Mouse (Mus musculus): Measurements from ENCODE around the gene Psmd9. TPM values are rescaled to one million over a fixed set of nuclear protein-coding genes. Genes with fewer than 3 reads are reported as not detected.

Gene Psmd9
- 50.2 and 52.0 TPM in 2 replicates for polyA plus RNA-seq (2015; fragmentation: Nextera tagmentation; extraction: Ambion mirVana)

DNA sequence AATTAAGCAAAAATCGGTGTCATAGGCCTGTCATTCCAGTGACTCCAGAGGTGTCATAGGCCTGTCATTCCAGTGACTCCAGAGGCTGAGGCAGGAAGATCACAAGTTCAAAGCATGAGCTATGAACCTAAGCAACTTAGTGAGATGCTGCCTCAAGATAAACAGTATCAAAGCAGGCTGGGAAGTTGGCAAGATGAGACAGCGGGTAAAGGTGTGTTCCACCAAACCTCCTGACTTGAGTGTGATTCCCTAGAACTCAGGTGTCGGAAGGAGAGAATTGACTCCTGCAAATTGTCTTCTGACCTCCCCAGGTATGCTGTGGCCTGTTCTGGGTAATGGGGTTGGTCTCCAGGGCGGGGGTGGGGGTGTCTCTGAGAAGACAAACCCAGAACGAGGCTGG lies at the start of gene Psmd9:
Gene Psmd9 (plus strand): TSS at position 130 of the 400 bp plus-strand sequence.

DNA sequence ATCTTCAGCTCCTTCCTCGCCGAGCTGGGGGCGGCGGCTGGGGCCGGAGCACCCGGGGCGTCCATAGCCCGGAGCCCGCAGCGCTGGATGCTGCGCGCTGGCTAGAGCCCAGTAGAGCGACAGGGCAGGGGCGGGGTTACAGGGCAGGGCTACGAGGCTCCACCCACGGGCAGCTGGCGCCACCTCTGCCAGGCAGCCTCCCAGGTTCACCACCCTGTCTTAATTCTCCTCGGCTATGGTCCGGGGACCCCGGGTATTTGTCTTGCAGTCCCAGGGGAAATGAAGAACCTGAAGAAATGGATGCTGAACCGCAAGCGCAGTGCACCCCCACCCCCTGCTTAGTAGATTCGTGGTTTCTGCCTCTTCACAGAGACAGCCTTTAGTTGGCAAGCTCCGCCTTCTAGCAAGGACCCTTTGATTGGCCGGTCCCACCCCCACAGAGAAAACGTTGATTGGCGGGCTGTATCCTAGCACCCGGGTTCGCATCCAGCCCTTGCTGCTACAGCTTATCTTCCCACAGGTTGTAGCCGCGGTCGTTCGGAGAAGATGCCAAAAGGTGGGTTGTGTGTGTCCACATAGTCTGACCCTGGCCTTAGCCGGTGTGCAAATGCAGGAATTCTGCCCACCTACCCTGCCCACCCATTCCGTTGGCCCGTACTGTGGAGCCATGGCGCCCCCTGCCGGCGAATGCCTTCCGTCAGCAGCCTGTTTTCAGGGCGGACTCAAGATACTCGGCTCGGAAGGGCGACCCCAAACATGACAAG lies 36.7 kb upstream of the Psmd9 start, which contains the start of gene Rhof:
Gene Rhof (minus strand): TSS at position 385 of the 764 bp plus-strand sequence.

DNA sequence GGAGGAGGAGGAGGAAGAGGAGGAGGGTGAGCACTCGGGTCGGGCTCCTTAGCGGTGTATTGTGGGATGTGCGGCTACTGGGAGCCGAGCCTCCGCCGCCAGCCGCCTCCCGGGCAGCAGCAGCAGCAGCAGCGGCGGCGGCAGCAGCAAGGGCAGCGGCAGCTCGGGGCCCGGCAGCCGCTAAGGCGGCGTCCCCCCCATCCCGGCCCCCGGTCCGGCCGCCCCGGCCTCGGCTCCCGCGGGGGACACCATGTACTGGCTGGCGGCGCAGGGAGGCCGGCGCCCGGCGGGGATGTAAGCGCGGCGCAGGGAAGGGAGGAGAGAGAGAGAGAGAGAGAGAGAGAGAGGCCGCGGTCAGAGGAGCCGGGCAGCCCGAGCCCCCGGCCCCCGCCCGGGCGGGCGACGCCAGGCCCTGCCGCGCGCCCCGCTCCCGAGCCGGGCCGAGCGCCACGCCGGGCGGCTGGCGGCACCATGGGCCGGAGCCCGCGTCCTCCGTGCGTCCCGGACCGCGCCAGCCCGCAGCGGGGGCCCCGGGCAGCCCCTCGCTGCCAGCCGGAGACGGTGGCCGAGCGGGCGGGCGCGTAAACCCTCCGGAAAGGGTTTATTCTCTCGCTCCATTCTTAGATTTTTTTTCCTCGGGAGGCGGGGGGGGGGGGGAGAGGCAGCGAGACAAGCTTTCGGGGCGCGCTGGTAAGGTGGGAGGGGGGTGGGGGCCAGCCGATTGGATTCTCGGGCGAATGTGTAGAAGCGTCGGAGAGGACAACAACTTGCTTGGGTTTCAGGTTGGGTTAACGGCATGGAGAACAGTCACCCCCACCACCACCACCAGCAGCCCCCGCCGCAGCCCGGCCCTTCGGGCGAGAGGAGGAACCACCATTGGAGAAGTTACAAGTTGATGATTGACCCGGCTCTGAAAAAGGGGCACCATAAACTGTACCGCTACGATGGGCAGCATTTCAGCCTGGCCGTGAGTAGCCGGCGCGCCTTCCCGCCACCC lies 26.8 kb upstream of the Psmd9 start, which contains the start of gene Setd1b:
Gene Setd1b (plus strand): TSS at position 33 of the 997 bp plus-strand sequence.

DNA sequence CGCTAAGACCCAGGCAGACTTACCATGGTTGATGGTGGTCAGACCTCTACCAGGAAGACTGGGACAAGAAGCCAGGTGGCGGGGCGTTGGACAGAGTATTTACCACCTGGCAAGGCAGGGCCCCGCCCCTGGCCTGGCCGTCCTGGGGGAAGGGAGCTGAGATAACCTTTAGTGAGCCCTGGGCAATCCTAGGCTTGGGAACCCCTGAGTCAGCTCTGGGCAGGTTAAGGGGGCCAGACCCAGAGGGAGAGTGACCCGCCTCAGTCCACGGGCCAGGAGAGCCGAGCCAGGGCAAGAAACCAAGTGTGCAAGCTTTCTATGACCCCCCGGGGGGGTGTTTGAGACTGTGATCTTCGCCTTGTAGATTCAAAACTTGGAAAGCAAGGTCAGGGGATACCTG lies 13.4 kb downstream of the Psmd9 start, which contains the start of gene Hpd:
Gene Hpd (minus strand): TSS at position 77 of the 400 bp plus-strand sequence.

DNA sequence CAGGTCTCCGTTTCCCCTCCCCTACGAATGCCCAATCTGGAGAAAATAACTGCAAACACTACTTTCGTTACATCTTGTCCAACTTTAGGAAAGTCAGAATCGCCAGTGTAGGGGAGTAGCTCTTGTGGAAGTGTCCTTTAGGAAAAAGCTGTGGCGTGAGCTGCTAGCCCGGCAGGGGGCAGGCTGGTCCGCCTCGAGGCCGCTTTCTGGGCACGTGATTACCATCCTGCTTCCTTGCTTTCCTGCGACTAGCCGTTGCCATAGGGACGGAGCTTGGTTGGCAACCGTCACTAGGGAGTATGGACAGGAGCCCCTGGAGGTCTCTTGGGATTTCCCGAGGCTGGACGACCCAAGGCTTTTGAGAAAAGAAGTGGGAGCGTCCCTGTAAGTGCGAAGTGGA lies 82.6 kb downstream of the Psmd9 start, which contains the start of gene Wdr66:
Gene Wdr66 (plus strand): TSS at position 269 of the 400 bp plus-strand sequence.

Other genes starting within 250 kb of the Psmd9 start
- 15.1 and 16.0 TPM in 2 replicates for gene Kdm2b, start 179.6 kb upstream of the Psmd9 start, polyA plus RNA-seq (2015; fragmentation: Nextera tagmentation; extraction: Ambion mirVana)
- gene Orai1, start 154.3 kb upstream of the Psmd9 start, polyA plus RNA-seq (2015; fragmentation: Nextera tagmentation; extraction: Ambion mirVana) = 22.4 and 23.5 TPM in 2 replicates
- not detected in 2 replicates for gene Morn3, start 122.4 kb upstream of the Psmd9 start, polyA plus RNA-seq (2015; fragmentation: Nextera tagmentation; extraction: Ambion mirVana)
- gene Tmem120b, start 101.0 kb upstream of the Psmd9 start, polyA plus RNA-seq (2015; fragmentation: Nextera tagmentation; extraction: Ambion mirVana) = 10.6 and 11.9 TPM in 2 replicates
- gene Rhof, start 36.7 kb upstream of the Psmd9 start, polyA plus RNA-seq (2015; fragmentation: Nextera tagmentation; extraction: Ambion mirVana) = 0.91 and 1.3 TPM in 2 replicates
- gene Setd1b, start 27.2 kb upstream of the Psmd9 start, polyA plus RNA-seq (2015; fragmentation: Nextera tagmentation; extraction: Ambion mirVana) = 4.1 and 4.7 TPM in 2 replicates
- 0.15 and 0.37 TPM in 2 replicates for gene Hpd, start 13.3 kb downstream of the Psmd9 start, polyA plus RNA-seq (2015; fragmentation: Nextera tagmentation; extraction: Ambion mirVana)
- gene Wdr66, start 82.7 kb downstream of the Psmd9 start, polyA plus RNA-seq (2015; fragmentation: Nextera tagmentation; extraction: Ambion mirVana) = 0.69 and 0.75 TPM in 2 replicates
- gene Bcl7a, start 174.4 kb downstream of the Psmd9 start, polyA plus RNA-seq (2015; fragmentation: Nextera tagmentation; extraction: Ambion mirVana) = 5.1 and 5.6 TPM in 2 replicates
- 13.2 and 15.7 TPM in 2 replicates for gene Mlxip, start 225.4 kb downstream of the Psmd9 start, polyA plus RNA-seq (2015; fragmentation: Nextera tagmentation; extraction: Ambion mirVana)

Measured in urinary bladder, postnatal 0 days (tissue).